Mouse (Mus musculus): ENCODE results near the gene Atxn7l3b.

DNA sequence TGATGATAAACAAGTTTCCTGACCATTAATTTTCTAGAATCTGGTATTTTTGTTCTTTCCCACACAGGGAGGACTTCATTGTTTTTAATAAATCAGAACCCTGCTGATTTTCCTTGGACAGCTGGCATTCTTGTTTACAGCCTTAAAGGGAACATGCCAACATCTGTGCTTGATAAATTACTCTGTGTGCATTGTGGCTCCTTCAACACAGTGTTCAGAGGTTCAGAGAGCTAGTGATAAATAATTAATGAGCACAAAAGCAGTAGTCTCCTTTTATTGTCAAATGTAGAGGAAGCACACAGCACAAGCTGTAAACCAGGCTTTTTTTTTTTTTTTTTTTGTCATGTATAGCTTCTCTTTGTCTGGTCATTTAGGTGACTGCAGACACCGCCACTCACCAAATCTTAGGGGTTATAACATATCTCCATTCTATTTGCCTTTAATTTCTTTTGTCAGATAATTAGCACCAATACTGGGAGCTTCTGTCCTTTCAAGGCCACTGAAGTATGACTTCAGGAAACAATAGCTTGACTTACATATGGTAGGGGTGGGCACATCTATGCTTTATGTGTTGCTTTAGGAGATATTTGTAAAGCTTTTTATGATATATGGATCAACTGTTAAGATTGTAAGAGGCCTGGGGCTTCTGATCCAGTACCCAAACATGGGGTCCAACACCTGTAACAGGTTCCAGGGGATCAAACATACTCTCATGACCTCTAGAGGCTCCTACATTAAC lies 52.0 kb downstream of the Atxn7l3b start:
- no peak for TF ChIP-seq CTCF (IDR thresholded peaks at IDR 0.05; ENCODE audit: low read depth, low read length)
- no peak for TF ChIP-seq POLR2AphosphoS5 (IDR thresholded peaks at IDR 0.05; ENCODE audit: insufficient replicate concordance, low read depth, low read length)
